Mouse (Mus musculus): Measurements from ENCODE around the gene Rchy1.
"Not testable (repeated sequence)": the region's sequence is repeated elsewhere in the genome, so short reads cannot be mapped to it uniquely, and the experiment has no call there.

Gene Rchy1

GRCm38 (mm10) chr5:91960606-91961254 is 2.1 kb downstream of the Rchy1 start:
- no peak for DNase-seq (ENCODE audit: low spot score)

DNA sequence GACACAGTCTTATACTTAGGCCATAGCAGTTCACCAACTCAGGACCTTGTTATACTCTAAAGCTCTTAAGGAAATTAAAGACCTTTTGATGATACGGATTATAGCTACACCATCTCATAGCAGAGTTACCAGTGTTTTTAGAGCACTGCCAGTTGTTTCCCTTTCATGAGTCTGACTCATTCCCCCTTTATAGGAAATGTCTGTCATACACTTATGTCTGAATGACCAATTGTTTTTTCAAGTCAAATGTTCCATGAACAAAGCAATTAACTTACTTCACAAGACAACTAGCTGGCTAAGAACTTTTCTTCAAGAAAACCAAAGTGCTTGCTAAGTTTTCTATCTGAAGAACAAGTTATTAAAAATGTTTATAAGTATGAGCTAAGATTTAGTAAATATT is 2.9 kb downstream of the Rchy1 start:
- DNase-seq (ENCODE audit: low spot score) = no peak

- DNase-seq (ENCODE audit: low spot score) = no peak
Observed at GRCm38 (mm10) chr5:91959096-91959495, 3.8 kb downstream of the Rchy1 start.

DNA sequence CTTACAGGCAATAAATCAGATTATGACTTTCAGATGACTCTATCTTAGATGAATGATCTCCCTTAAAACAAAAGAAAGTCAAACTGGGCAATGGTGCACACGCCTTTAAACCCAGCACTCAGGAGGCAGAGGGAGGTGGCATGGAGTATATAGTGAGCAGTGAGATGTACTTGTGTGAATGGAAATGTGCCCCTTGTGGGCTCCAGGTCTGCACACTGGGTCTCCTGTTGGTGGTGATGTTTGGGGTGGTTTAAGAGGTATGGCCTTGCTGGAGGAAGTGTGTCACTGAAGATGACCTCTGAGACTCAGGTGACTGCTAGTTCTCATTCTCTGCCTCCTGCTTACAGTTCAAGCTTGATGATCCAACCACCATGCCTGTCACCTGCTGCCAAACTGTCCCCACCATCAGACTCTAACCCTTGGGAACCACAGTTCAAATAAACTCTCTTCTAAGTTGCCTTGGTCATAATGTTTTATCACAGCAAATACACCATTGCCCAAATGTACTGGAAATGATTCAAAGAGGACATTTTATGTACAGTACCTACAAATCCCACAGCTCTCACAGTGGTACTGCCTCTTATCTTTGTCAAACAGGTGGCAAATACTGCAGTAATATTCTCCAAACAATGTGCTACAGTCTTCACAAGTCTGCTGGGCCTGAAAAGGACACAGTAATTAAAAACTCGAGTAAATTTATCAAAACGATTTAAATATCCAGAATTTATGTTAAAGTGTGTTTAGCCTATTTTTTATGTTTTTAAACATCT is 5.7 kb downstream of the Rchy1 start:
- no peak for DNase-seq (ENCODE audit: low spot score)

GRCm38 (mm10) chr5:91951404-91951803 is 11.5 kb downstream of the Rchy1 start:
- DNase-seq (ENCODE audit: low spot score) = peak; percentile 64

DNA sequence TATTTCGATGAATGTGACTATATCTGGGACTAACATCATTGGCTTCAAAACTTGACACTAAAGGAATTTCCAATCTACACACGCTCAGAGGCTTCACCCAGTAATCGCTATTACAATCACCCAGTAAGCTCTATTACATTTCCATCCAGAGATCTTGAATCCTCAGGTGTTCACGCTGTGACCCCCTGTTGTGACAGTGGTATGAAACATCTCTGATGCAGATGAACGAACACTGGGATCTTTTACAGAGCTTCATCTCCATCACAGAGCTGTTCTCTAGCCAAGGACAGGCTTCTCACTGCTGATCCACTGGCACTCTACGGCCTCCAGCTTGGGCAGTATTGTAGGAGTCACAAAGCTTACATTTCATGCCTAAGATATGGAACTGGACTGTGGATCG is 13.4 kb downstream of the Rchy1 start:
- no peak for DNase-seq (ENCODE audit: low spot score)

DNA sequence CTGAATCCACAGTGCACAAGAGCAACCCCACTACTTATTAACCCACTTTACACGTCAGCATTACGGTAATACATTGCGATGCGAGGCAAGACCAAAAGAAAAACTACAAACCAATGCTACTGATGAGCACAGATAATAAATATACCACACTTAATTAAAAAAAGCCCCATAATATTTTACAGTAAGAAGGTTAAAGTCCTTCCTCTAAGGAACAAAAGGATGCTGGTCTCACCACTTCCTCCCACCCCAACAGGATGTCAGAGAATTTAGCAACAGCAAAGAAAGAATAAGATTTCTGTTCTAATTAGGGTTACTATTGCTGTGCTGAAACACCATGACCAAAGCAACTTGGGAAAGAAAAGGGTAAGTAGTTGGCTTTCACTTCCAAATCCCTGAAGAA is 15.9 kb downstream of the Rchy1 start:
- DNase-seq (ENCODE audit: low spot score) = no peak

GRCm38 (mm10) chr5:91945609-91946008 is 17.3 kb downstream of the Rchy1 start:
- not testable (repeated sequence) for DNase-seq (ENCODE audit: low spot score)

GRCm38 (mm10) chr5:91913231-91913630 is 49.6 kb downstream of the Rchy1 start:
- DNase-seq (ENCODE audit: low spot score) = no peak

GRCm38 (mm10) chr5:91911384-91912106 is 51.3 kb downstream of the Rchy1 start:
- peak; percentile 9 for DNase-seq (ENCODE audit: low spot score)

DNA sequence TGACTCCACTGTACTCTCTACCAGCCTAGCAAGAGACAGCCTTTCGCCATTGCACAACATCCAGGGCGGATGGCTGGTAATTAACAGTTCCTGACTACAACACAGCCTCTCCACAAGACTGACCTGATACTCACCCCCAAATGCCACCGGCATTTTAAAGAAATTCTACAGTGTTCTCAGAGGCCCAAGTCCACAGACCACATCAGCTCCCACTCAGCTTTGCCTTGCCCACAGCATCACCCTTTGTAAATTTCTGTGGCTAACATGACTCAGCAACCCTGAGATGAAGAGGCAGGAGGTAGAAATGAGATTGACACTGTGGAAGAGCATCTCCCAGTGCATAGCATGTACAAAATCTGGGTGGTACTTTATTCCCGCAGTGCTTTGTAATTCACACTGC is 52.3 kb downstream of the Rchy1 start:
- no peak for DNase-seq (ENCODE audit: low spot score)

DNA sequence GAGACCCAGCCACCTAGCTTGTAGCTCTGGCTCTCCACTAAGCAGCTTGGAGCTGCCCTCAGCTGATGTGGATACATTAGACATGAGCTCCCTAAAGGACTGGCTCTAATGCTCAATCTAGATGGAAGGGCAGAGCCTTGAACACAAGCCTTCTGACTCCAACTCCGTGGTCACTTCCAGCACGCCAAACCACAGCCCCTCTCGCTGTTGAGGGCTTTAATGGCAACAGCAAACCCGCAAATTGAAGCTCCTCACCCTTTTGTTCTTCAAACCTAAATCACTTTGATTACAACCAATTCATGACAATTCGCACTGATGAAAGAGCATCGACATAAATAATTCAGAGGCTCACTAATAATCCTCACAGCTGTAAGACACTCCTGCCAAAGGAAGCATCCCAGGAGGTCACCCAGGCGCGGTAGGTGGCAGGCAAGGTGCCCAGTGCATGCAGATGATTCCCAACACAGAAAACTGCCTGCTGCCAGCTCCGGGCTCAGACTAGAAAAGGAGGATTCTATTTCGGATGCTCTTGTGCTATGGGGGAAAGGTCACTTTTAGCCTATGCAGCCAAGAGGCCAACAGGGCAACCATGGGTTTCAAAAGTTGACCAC is 53.8 kb downstream of the Rchy1 start:
- no peak for DNase-seq (ENCODE audit: low spot score)

Data from retina, embryonic 14.5 days (tissue).